Mouse (Mus musculus) hindbrain, embryonic 11.5 days (tissue): Measurements from ENCODE around the gene Als2. TPM values are rescaled to one million over a fixed set of nuclear protein-coding genes. Genes with fewer than 3 reads are reported as not detected.

Source experiments
- ATAC-seq: fragments of 200-750 bp; cut with Nextera tagmentation; 2 replicates; pipeline ENCODE4 v1.8.0; 2017; ENCODE audit warnings: mild to moderate bottlenecking, moderate TSS enrichment, moderate library complexity; ENCODE audit not compliant: low FRiP score
- DNase-seq: peaks from one replicate; pipeline ENCODE4 v3.0.0-alpha.2; 2015; ENCODE audit warnings: low spot score
- H3K27ac ChIP-seq: fragments of 300-500 bp; sonication (generic); 2 replicates; pipeline ENCODE4 v1.5.1; 2014; ENCODE audit warnings: mild to moderate bottlenecking, low read depth, low read length
- H3K27me3 ChIP-seq: fragments of 300-500 bp; sonication (generic); 2 replicates; pipeline ENCODE4 v1.6.1; 2014; ENCODE audit warnings: mild to moderate bottlenecking, low read length, moderate library complexity, mixed read lengths; ENCODE audit not compliant: control insufficient read depth, insufficient read depth
- H3K36me3 ChIP-seq: fragments of 300-500 bp; sonication (generic); 2 replicates; pipeline ENCODE4 v1.6.1; 2014; ENCODE audit warnings: mild to moderate bottlenecking, low read length, moderate library complexity, mixed read lengths; ENCODE audit not compliant: control insufficient read depth, insufficient read depth
- H3K4me1 ChIP-seq: fragments of 300-500 bp; sonication (generic); replicated peaks from 2 replicates; pipeline ENCODE4 v1.6.1; 2014; ENCODE audit warnings: low read length, mixed read lengths; ENCODE audit not compliant: control insufficient read depth, insufficient read depth
- H3K4me2 ChIP-seq: fragments of 300-500 bp; sonication (generic); replicated peaks from 2 replicates; pipeline ENCODE4 v1.6.1; 2014; ENCODE audit warnings: mild to moderate bottlenecking, low read depth, low read length
- H3K4me3 ChIP-seq: fragments of 300-500 bp; sonication (generic); 2 replicates; pipeline ENCODE4 v1.5.1; 2014; ENCODE audit warnings: low read depth, low read length
- H3K9ac ChIP-seq: fragments of 300-500 bp; sonication (generic); 2 replicates; pipeline ENCODE4 v1.6.1; 2014; ENCODE audit warnings: low read depth, low read length
- H3K9me3 ChIP-seq: fragments of 300-500 bp; sonication (generic); 2 replicates; pipeline ENCODE4 v1.6.1; 2016; ENCODE audit warnings: low read length; ENCODE audit not compliant: control insufficient read depth
- WGBS: fragments of 180-500 bp; shearing (Covaris S2); extraction: QIAGEN DNeasy Blood & Tissue Kit; methylation state at CpG from one replicate; pipeline ENCODE4 v1.1.7; 2014; 5-methylcytosine and 5-hydroxymethylcytosine counted together
- polyA plus RNA-seq: library from polyadenylated mRNA; unstranded; fragments of >200 nt; fragmentation: Nextera tagmentation; extraction: Ambion mirVana; gene quantifications from 2 replicates; pipeline ENCODE4 v1.2.1, GENCODE M21; 2014

Gene Als2
- polyA plus RNA-seq, 1 experiment from 2014 or later: 15.9 TPM

DNA sequence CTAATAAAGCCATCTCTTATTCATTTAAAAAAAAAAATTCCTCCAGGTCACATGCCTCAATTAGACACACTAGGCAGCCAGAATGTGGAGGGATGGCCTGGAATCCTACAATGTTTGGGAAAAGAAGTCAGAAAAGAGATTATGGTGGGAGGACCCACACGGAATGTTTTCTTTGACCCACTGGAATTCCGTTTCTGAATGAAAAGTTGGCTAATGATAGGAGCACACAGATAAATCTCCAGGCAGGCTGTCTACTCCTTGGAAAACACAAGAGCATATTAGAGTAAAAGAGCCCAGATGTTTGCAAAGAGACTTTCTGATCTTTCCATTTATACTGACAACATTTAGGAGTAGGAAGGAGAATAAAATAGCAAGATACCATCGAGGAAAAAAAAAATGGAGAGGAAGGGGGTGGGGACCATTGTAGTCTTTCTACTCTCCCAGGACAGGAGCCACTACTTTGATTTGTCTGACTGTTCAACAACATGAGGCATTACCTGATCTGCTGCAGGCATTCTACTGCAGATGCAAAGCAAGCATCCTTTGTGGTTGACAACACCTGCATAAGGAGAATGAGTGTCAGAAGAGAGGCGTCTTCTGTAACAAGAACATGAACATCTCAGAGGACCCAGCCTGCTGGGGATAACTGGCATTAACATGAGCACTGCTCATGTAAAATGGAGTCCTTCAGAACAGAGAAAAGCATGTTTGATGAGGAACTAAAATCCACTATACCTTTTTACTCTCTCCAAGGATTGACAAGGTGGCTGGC lies 69.2 kb downstream of the Als2 start:
- Histone ChIP-seq H3K4me2 (no peak overlapping the region), H3K4me3 (no peak overlapping the region), H3K9me3 (no peaks in the 10 kb centered on the region), H3K4me1 (no peaks in the 10 kb centered on the region), H3K9ac (no peak overlapping the region), H3K36me3 (peaks cover 5% of the 10 kb centered on the region; the same call in 1 of the 2 replicates), H3K27ac (no peak overlapping the region), H3K27me3 (no peaks in the 10 kb centered on the region)
- 88% methylated on average over 4 of the region's 4 CpGs for WGBS
- no peak for DNase-seq
- ATAC-seq: no peak

DNA sequence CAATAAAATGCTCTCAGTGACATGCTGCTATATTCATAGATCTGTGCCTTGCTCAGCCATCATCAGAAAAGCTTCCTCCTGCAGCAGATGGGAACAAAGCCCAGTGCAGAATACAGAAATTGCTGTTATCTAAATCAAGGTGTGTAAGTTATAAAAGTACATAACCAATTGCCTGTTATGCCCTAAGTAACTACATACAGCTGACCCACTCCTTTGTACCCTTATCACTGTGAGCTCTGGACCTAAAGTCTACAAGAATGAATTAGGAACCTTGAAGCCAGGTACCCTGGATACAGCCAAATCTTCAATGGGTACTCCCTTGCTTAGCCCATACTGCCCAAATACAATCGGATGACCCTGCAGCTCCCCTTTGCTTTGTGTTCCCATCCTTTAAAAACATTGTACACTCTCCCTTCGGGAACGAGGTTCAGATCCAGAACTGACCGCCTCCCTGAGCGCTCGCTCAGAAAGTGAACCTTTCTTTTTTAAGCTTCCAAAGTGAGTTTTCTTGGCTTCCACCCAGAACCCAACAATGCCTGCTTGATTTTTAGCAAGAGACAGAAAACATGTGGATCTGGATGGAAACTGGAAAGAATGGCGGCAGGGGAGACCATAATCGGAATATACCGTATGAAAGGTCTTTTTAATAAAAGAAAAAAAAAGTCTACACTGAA lies 70.7 kb downstream of the Als2 start:
- Histone ChIP-seq H3K36me3 (peaks cover 5% of the 10 kb centered on the region; the same call in 1 of the 2 replicates), H3K9ac (no peak overlapping the region), H3K27ac (no peak overlapping the region), H3K4me2 (no peak overlapping the region), H3K4me1 (no peaks in the 10 kb centered on the region), H3K27me3 (no peaks in the 10 kb centered on the region), H3K9me3 (no peaks in the 10 kb centered on the region), H3K4me3 (no peak overlapping the region)
- no peak for DNase-seq
- ATAC-seq: no peak
- WGBS: 97% methylated on average over 9 of the region's 9 CpGs

DNA sequence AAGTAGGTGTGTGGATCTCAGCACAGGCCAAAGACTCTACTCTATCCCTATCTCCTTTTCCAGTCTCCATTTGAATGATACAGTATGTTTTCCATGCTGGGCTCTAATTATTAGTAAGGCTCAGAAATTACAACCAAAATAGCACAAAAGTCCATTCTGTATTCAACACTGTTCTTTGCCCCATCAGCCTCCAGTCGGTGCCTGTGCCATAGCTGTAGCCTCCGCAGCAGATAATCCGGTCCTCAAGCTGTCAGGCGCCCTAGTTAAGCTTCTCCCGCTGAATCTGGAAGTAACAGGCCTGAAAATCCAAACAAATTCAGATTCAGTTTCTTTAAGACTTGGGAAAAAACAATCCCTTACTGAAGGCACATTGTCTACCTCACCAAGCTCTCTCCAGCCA lies 73.1 kb downstream of the Als2 start:
- Histone ChIP-seq H3K4me3 (no peak overlapping the region), H3K4me2 (no peak overlapping the region), H3K27me3 (no peaks in the 10 kb centered on the region), H3K9ac (no peak overlapping the region), H3K9me3 (no peaks in the 10 kb centered on the region), H3K36me3 (peaks cover 5% of the 10 kb centered on the region; the same call in 1 of the 2 replicates), H3K27ac (no peak overlapping the region), H3K4me1 (no peaks in the 10 kb centered on the region)
- WGBS: 69% methylated on average over 5 of the region's 5 CpGs
- DNase-seq: no peak
- no peak for ATAC-seq

DNA sequence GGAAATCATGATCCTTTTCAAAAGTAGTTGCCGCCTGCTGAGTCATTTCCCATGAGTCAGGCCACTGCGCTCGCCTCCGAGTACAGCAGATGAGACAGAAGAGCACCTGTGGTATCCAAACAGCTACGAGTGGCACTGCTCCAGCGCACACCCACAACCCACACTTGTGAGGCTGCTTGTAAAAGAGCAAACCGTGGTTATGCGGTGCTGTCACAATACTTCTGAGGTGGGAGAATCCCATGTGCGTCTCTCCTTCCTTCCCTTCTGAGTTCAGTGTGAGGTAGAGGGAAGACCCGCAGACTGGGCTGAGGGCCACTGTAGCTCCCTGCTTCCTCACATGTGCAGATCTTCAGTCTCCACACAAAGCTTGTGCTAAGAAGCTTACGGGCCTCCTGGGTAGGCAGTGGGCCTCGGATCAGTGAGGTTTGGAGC lies 74.0 kb downstream of the Als2 start, which contains the start of gene Mpp4:
Mpp4 (minus strand) TSS at position 360 of the 432 bp plus-strand sequence.
- Histone ChIP-seq H3K9ac (no peak within 1 kb of the TSS), H3K4me3 (no peak within 1 kb of the TSS), H3K27ac (no peak within 1 kb of the TSS), H3K4me1 (no peaks in the 10 kb centered on the region), H3K27me3 (no peaks in the 10 kb centered on the region), H3K9me3 (no peaks in the 10 kb centered on the region), H3K4me2 (no peak within 1 kb of the TSS), H3K36me3 (peaks cover 5% of the 10 kb centered on the region; the same call in 1 of the 2 replicates)
- DNase-seq: no peak
- 52% methylated on average over 12 of the region's 12 CpGs for WGBS
- ATAC-seq: no peak

DNA sequence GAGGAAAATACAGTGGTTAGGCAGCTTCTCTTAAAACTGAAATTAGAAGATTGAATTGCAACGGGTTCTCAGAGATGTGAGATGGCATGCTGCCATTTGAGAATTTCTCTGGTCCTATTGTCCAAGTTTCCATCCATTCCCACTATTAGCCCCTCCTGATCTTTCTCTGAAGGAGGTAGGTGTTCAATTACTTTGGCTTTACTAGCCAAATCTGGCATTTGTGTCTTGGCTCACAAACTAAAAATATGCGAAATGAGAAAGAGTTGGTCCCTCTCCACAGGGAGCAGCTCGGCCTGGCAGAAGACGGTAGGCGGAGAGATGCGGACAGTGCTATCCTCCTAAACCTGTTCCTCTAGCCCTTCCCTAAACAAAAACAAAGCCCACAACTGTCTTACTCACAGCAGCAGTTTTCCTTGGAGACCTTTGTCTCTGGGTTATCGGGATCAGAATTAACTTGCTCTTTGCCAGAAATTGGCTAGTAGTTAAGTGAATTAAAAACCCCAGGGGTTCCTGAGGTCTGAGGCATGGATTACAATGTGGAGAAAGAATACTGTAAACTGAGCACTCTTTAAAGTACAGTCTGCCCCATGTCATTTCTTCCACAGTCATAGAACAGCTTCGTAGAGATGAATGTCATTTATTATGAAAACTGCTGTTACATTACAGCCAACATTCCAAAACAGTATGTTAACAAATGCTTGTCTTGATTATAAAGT lies 74.6 kb downstream of the Als2 start:
- DNase-seq (no peak), ATAC-seq (no peak)
- Histone ChIP-seq H3K27ac (no peak overlapping the region), H3K9me3 (no peaks in the 10 kb centered on the region), H3K4me1 (no peaks in the 10 kb centered on the region), H3K4me3 (no peak overlapping the region), H3K36me3 (peaks cover 5% of the 10 kb centered on the region; the same call in 1 of the 2 replicates), H3K9ac (no peak overlapping the region), H3K27me3 (no peaks in the 10 kb centered on the region), H3K4me2 (no peak overlapping the region)
- 48% methylated on average over 8 of the region's 8 CpGs for WGBS

DNA sequence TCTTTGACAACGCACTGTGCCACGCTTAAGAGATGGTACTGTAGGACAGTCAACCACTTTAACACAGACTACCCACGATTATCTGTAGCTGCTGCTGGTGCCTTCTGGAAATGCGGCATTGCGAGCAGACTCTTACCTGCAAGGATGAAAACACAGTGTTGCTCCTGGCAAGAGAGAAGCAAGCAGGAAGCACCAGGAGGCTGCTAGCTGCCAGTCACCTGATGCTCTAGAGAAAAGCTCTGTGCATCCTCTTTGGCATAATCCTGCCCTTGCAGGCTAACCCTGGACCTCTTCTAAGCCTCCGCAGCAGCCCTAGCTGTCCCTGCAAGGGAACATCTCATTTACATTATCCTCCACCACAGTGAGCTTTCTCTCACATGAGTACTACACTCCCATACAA lies 75.6 kb downstream of the Als2 start:
- DNase-seq (no peak), ATAC-seq (no peak)
- no peaks in the 10 kb centered on the region for H3K27me3 ChIP-seq
- no peaks in the 10 kb centered on the region for H3K4me1 ChIP-seq
- no peak overlapping the region for H3K4me3 ChIP-seq
- H3K9ac ChIP-seq: no peak overlapping the region
- no peak overlapping the region for H3K27ac ChIP-seq
- peaks cover 2% of the 10 kb centered on the region; the same call in 1 of the 2 replicates for H3K36me3 ChIP-seq
- H3K9me3 ChIP-seq: no peaks in the 10 kb centered on the region
- 84% methylated on average over 6 of the region's 6 CpGs for WGBS
- no peak overlapping the region for H3K4me2 ChIP-seq

DNA sequence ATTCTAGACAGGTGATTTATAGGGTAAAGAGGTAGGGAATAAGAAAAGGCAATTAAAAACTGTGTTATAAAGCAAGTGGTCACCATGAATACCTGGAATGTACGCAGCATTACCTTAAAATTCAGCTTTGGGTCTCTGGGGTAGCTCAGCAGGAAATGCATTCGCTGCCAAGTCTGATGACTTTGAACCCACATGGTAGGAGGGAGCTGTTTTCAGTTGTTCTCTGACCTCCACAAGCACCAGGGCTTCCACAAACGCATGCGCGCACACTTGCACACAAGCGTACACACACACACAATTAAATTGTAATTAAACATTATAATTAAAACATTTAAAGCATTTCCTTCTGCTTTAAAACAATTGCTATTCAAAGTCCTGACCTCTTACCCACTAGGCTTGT lies 76.2 kb downstream of the Als2 start:
- H3K27me3 ChIP-seq: no peaks in the 10 kb centered on the region
- no peaks in the 10 kb centered on the region for H3K9me3 ChIP-seq
- H3K9ac ChIP-seq: no peak overlapping the region
- DNase-seq (no peak), ATAC-seq (no peak)
- 84% methylated on average over 6 of the region's 6 CpGs for WGBS
- H3K36me3 ChIP-seq: no peaks in the 10 kb centered on the region
- no peak overlapping the region for H3K4me3 ChIP-seq
- no peak overlapping the region for H3K27ac ChIP-seq
- H3K4me2 ChIP-seq: no peak overlapping the region
- H3K4me1 ChIP-seq: no peaks in the 10 kb centered on the region

DNA sequence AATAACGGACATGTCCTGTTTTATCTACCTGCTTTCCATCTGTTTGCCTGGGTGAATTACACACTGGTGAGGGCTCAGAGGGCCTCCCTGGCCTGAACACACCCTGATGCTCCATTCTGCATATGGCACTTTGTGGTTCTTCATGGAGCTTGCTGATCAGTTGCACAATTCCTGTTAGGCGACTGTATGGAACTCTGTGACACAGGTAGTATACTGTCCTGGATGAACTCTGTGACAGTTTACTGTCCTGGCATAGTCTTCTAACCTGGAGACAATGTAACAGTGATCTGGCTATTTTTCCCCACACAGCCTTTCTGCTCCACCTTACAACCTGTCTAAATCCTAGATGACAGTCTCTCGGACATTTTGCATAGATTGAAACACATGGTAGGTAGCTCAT lies 77.9 kb downstream of the Als2 start:
- H3K4me2 ChIP-seq: no peak overlapping the region
- H3K9ac ChIP-seq: no peak overlapping the region
- no peaks in the 10 kb centered on the region for H3K9me3 ChIP-seq
- no peaks in the 10 kb centered on the region for H3K4me1 ChIP-seq
- no peaks in the 10 kb centered on the region for H3K36me3 ChIP-seq
- no peaks in the 10 kb centered on the region for H3K27me3 ChIP-seq
- H3K4me3 ChIP-seq: no peak overlapping the region
- DNase-seq (no peak), ATAC-seq (no peak)
- H3K27ac ChIP-seq: no peak overlapping the region
- 82% methylated on average over 3 of the region's 3 CpGs for WGBS
